Mouse (Mus musculus): ENCODE results near the gene Ephb3.

The Ephb3 gene

GRCm38 (mm10) chr16:21247871-21248712 lies 43.5 kb downstream of the Ephb3 start:
- DNase-seq, result peak; percentile 63 to 73

- no peak for DNase-seq
Measured at GRCm38 (mm10) chr16:21248713-21249531, 44.4 kb downstream of the Ephb3 start.

- DNase-seq, result no peak
Measured at GRCm38 (mm10) chr16:21252401-21252955, 47.9 kb downstream of the Ephb3 start.

GRCm38 (mm10) chr16:21255574-21256304 lies 51.2 kb downstream of the Ephb3 start:
- DNase-seq, result peak; percentile 49 to 70

GRCm38 (mm10) chr16:21256514-21257305 lies 52.2 kb downstream of the Ephb3 start:
- no peak for DNase-seq

GRCm38 (mm10) chr16:21265417-21265816 lies 60.9 kb downstream of the Ephb3 start:
- no peak for DNase-seq

- no peak for DNase-seq
Measured at GRCm38 (mm10) chr16:21269775-21270174, 65.2 kb downstream of the Ephb3 start.

- DNase-seq, result no peak
Measured at GRCm38 (mm10) chr16:21271773-21272247, 67.3 kb downstream of the Ephb3 start.

- no peak for DNase-seq
Measured at GRCm38 (mm10) chr16:21272748-21273147, 68.2 kb downstream of the Ephb3 start.

Data from lung, adult 18-20 months (tissue).